ENCODE assay signal across 8 mouse cellular contexts in genomic region chr1:182280577-182280976, GRCm38 (mm10). TPM values are rescaled to one million over a fixed set of nuclear protein-coding genes. Genes with fewer than 3 reads are reported as not detected.
DNase-seq lines count a peak whose midpoint lies in the region; ATAC-seq and TF ChIP-seq lines count a peak whose summit lies in the region.

No protein-coding gene starts in this region.

- peaks cover 7% of the 10 kb centered on the region for H3K4me1 ChIP-seq in heart, adult 2 months (ENCODE audit: control insufficient read depth, insufficient read depth, low read length)
- peaks cover 23% of the 10 kb centered on the region for H3K4me1 ChIP-seq in bone marrow macrophage, adult 2 months (ENCODE audit: control insufficient read depth, insufficient read depth, low read length)
- peaks cover 10% of the 10 kb centered on the region; the same call in 1 of the 2 replicates for H3K4me1 ChIP-seq in hindbrain, embryonic 11.5 days (replicated peaks; ENCODE audit: control insufficient read depth, insufficient read depth, low read length)
- H3K4me1 ChIP-seq in midbrain, embryonic 10.5 days = peaks cover 31% of the 10 kb centered on the region

- WGBS in heart, adult 2 months = 55% methylated on average over 11 of the region's 11 CpGs
- WGBS in hindbrain, embryonic 11.5 days = 60% methylated on average over 11 of the region's 11 CpGs
- 73% methylated on average over 11 of the region's 11 CpGs for WGBS in midbrain, embryonic 10.5 days

- no peak for TF ChIP-seq CTCF in heart, adult 2 months (IDR thresholded peaks at IDR 0.05)
- TF ChIP-seq CTCF in bone marrow macrophage, adult 2 months (IDR thresholded peaks at IDR 0.05; ENCODE audit: low read depth, low read length) = no peak

- H3K4me3 ChIP-seq in heart, adult 2 months = no peak overlapping the region
- peak overlapping the region; percentile 71 for H3K4me3 ChIP-seq in bone marrow macrophage, adult 2 months (ENCODE audit: insufficient read depth, low read length)
- H3K4me3 ChIP-seq in hindbrain, embryonic 11.5 days (ENCODE audit: low read depth, low read length) = no peak overlapping the region
- peak overlapping the region; percentile 76; the same call in 1 of the 2 replicates for H3K4me3 ChIP-seq in midbrain, embryonic 10.5 days

- peak overlapping the region; percentile 80 for H3K4me2 ChIP-seq in hindbrain, embryonic 11.5 days (replicated peaks; ENCODE audit: low read depth, low read length)

- H3K9me3 ChIP-seq in hindbrain, embryonic 11.5 days (ENCODE audit: control insufficient read depth, low read length) = no peaks in the 10 kb centered on the region
- H3K9me3 ChIP-seq in midbrain, embryonic 10.5 days (replicated peaks) = no peaks in the 10 kb centered on the region

- TF ChIP-seq EP300 in heart, adult 2 months (IDR thresholded peaks at IDR 0.05; ENCODE audit: insufficient read depth, low read depth, low read length) = no peak

- H3K27me3 ChIP-seq in heart, adult 2 months (ENCODE audit: control insufficient read depth, insufficient read depth, low read length) = no peaks in the 10 kb centered on the region
- H3K27me3 ChIP-seq in hindbrain, embryonic 11.5 days (ENCODE audit: control insufficient read depth, insufficient read depth, low read length) = no peaks in the 10 kb centered on the region
- H3K27me3 ChIP-seq in midbrain, embryonic 10.5 days (ENCODE audit: low read depth, poor library complexity, severe bottlenecking) = peaks cover 17% of the 10 kb centered on the region; the same call in 1 of the 2 replicates

- H3K9ac ChIP-seq in heart, adult 2 months (ENCODE audit: low read depth, low read length) = no peak overlapping the region
- no peak overlapping the region for H3K9ac ChIP-seq in hindbrain, embryonic 11.5 days (ENCODE audit: low read depth, low read length)

- intact Hi-C loops in heart, adult 2 months (cut with DNase I) = loop anchor here (10.0 kb wide), 1 partner anchor 124 kb away; the partner anchor contains the start of gene Trp53bp2

- ATAC-seq in hindbrain, embryonic 11.5 days (ENCODE audit: low FRiP score) = no peak

- DNase-seq in heart, adult 11 months = peak; percentile 82
- DNase-seq in heart, adult 2 months = no peak
- peak; percentile 8 for DNase-seq in hindbrain, embryonic 11.5 days (ENCODE audit: low spot score)
- DNase-seq in midbrain, embryonic 10.5 days (ENCODE audit: low spot score) = no peak
- DNase-seq in adrenal gland, postnatal 25 days = no peak
- DNase-seq in layer of hippocampus, postnatal 25 days (ENCODE audit: extremely low spot score in 1 of 2, low spot score in 1 of 2) = no peak
- DNase-seq in frontal cortex, postnatal 25 days (ENCODE audit: low spot score in 2 of 2) = no peak

- no peak overlapping the region for H3K27ac ChIP-seq in heart, adult 2 months
- no peak overlapping the region for H3K27ac ChIP-seq in bone marrow macrophage, adult 2 months (ENCODE audit: insufficient read depth, low read depth, low read length)
- 0 out of 2 replicates have a peak overlapping the region, but pooled peaks have one; percentile 10 for H3K27ac ChIP-seq in hindbrain, embryonic 11.5 days (ENCODE audit: low read depth, low read length)
- H3K27ac ChIP-seq in midbrain, embryonic 10.5 days (replicated peaks) = no peak overlapping the region

- 0 out of 2 replicates have a peak, but pooled peaks cover 2% of the 10 kb centered on the region for H3K79me2 ChIP-seq in heart, adult 2 months (replicated peaks; ENCODE audit: control insufficient read depth, insufficient read depth, low read length)

- H3K36me3 ChIP-seq in heart, adult 2 months (ENCODE audit: control insufficient read depth, insufficient read depth, low read length) = peaks cover 7% of the 10 kb centered on the region
- 0 out of 2 replicates have a peak, but pooled peaks cover 3% of the 10 kb centered on the region for H3K36me3 ChIP-seq in hindbrain, embryonic 11.5 days (ENCODE audit: control insufficient read depth, insufficient read depth, low read length)
- peaks cover 38% of the 10 kb centered on the region for H3K36me3 ChIP-seq in midbrain, embryonic 10.5 days

- TF ChIP-seq POLR2A in heart, adult 2 months (IDR thresholded peaks at IDR 0.05; ENCODE audit: insufficient read depth, low read depth, low read length) = no peak
- TF ChIP-seq POLR2A in bone marrow macrophage, adult 2 months (IDR thresholded peaks at IDR 0.05; ENCODE audit: borderline replicate concordance, low read depth, low read length) = no peak

RNA-seq across cellular contexts. Expression of gene Degs1, which starts 2.0 kb away (rescaled TPM):
- 10 to 100 TPM; 50.3 to 54.1 TPM for total RNA-seq in heart, adult 2 months (2021)
- polyA plus RNA-seq in heart, adult 2 months (2012; rRNA removed) = 51.0 and 98.3 TPM in 2 replicates
- polyA plus RNA-seq in bone marrow macrophage, adult 2 months (2012; ENCODE audit: insufficient read depth, insufficient read length, missing spikeins) = 206 and 226 TPM in 2 replicates
- polyA plus RNA-seq in hindbrain, embryonic 11.5 days (2014; fragmentation: Nextera tagmentation; extraction: Ambion mirVana) = 78.8 and 79.6 TPM in 2 replicates
- polyA plus RNA-seq in midbrain, embryonic 10.5 days (2016; fragmentation: Nextera tagmentation; extraction: Ambion mirVana) = 68.6 and 73.7 TPM in 2 replicates
- total RNA-seq in adrenal gland, postnatal 25 days (2021) = 97.3 and 103 TPM in 2 replicates
- total RNA-seq in layer of hippocampus, postnatal 25 days (2021) = 10 to 100 TPM; 77.6 to 90.6 TPM

Comparison
In these comparisons a context has a peak if more than half of its experiments do, and no peak if none do; other contexts are left out.
1. DNase-seq: peak in heart, adult 11 months (single experiment) and hindbrain, embryonic 11.5 days (single experiment); none in heart, adult 2 months (0 of 2), midbrain, embryonic 10.5 days (single experiment), adrenal gland, postnatal 25 days (single experiment), layer of hippocampus, postnatal 25 days (0 of 2) and frontal cortex, postnatal 25 days (0 of 2).
2. H3K4me3 ChIP-seq: peak in bone marrow macrophage, adult 2 months (single experiment) and midbrain, embryonic 10.5 days (single experiment); none in heart, adult 2 months (single experiment) and hindbrain, embryonic 11.5 days (single experiment).